ENCODE assay signal across 26 mouse cellular contexts in the genomic region with DNA sequence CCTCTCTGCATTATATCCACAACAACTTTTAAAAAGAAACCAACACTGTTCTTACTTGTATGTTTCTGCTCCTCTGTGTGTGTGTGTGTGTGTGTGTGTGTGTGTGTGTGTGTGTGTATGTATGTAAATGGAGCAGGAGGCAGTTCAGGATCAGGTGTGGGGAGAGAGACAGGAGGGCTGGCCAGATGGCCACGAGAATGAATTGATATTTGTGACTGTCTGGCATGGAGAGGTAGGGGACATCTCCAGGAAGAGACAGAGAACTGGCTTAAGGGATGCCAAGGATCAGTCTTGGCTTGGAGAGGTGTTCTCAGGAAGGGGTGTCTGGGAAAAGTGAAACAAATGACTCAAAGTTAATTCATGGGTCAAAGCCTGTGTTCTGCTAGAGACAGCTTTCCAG.
DNase-seq lines count a peak whose midpoint lies in the region; ATAC-seq lines count a peak whose summit lies in the region.
"Had no signal": no experiment of that assay in that cellular context is flagged by ENCODE, and none has a peak within 500 bp of the region (broad histone marks: within the 10 kb centered on the region; RNA-seq: fewer than 3 reads in every experiment).

No protein-coding gene starts in this region.

- no peaks in the 10 kb centered on the region for H3K36me3 ChIP-seq in hindbrain, embryonic 16.5 days (ENCODE audit: control insufficient read depth, insufficient read depth, low read length)
- no peaks in the 10 kb centered on the region for H3K36me3 ChIP-seq in hindbrain, embryonic 13.5 days
- H3K36me3 ChIP-seq in forebrain, embryonic 10.5 days (replicated peaks) = no peaks in the 10 kb centered on the region
- H3K36me3 ChIP-seq: G1E; heart, embryonic 10.5 days; heart, embryonic 15.5 days; limb, embryonic 12.5 days; liver, embryonic 15.5 days; midbrain, embryonic 12.5 days; neural tube, embryonic 15.5 days had no signal

- peak; percentile 9 for DNase-seq in ZHBTc4 (ENCODE audit: low read depth, low spot score)
- peak; percentile 54 to 68 for DNase-seq in cerebellum, adult 18-20 months
- peak; percentile 64 to 79 for DNase-seq in cerebellum, postnatal 10 days
- DNase-seq in heart, adult 9 months (ENCODE audit: low spot score in 2 of 2) = no peak
- DNase-seq in forebrain, embryonic 10.5 days (ENCODE audit: extremely low spot score, low spot score) = no peak
- DNase-seq: adrenal gland, postnatal 25 days; gastrocnemius, postnatal 14 days; kidney, adult 11 months; layer of hippocampus, adult 9-11 months; lung, embryonic 14.5 days; lung, postnatal 14 days; retina, postnatal 1 day; right cerebral cortex, postnatal 14 days had no signal

- H3K4me1 ChIP-seq in hindbrain, embryonic 16.5 days (ENCODE audit: control insufficient read depth, insufficient read depth, low read depth, low read length) = no peaks in the 10 kb centered on the region
- no peaks in the 10 kb centered on the region for H3K4me1 ChIP-seq in hindbrain, embryonic 13.5 days (replicated peaks)
- no peaks in the 10 kb centered on the region for H3K4me1 ChIP-seq in forebrain, embryonic 10.5 days
- H3K4me1 ChIP-seq: heart, embryonic 10.5 days; heart, embryonic 15.5 days; limb, embryonic 12.5 days; liver, embryonic 15.5 days; midbrain, embryonic 12.5 days; neural tube, embryonic 15.5 days had no signal

- 45% methylated on average over 1 of the region's 1 CpGs for WGBS in hindbrain, embryonic 16.5 days
- 44% methylated on average over 1 of the region's 1 CpGs for WGBS in hindbrain, embryonic 13.5 days
- WGBS in forebrain, embryonic 10.5 days = 63% methylated on average over 1 of the region's 1 CpGs

- H3K27me3 ChIP-seq in hindbrain, embryonic 16.5 days (replicated peaks; ENCODE audit: control insufficient read depth, insufficient read depth, low read length) = no peaks in the 10 kb centered on the region
- H3K27me3 ChIP-seq in hindbrain, embryonic 13.5 days = no peaks in the 10 kb centered on the region
- H3K27me3 ChIP-seq in forebrain, embryonic 10.5 days (ENCODE audit: poor library complexity, severe bottlenecking) = no peaks in the 10 kb centered on the region
- H3K27me3 ChIP-seq: heart, embryonic 15.5 days; limb, embryonic 12.5 days; liver, embryonic 15.5 days; midbrain, embryonic 12.5 days; neural tube, embryonic 15.5 days had no signal

- no peak overlapping the region for H3K4me2 ChIP-seq in hindbrain, embryonic 16.5 days (ENCODE audit: low read length)
- no peak overlapping the region for H3K4me2 ChIP-seq in hindbrain, embryonic 13.5 days
- H3K4me2 ChIP-seq: heart, embryonic 15.5 days; limb, embryonic 12.5 days; liver, embryonic 15.5 days; lung, embryonic 14.5 days; midbrain, embryonic 12.5 days; neural tube, embryonic 15.5 days had no signal

- no peak overlapping the region for H3K27ac ChIP-seq in hindbrain, embryonic 16.5 days (ENCODE audit: low read depth, low read length)
- H3K27ac ChIP-seq in hindbrain, embryonic 13.5 days = no peak overlapping the region
- H3K27ac ChIP-seq in forebrain, embryonic 10.5 days = no peak overlapping the region
- H3K27ac ChIP-seq: heart, embryonic 10.5 days; heart, embryonic 15.5 days; kidney, postnatal 0 days; limb, embryonic 12.5 days; liver, embryonic 15.5 days; midbrain, embryonic 12.5 days; neural tube, embryonic 15.5 days had no signal

- no peak overlapping the region for H3K4me3 ChIP-seq in hindbrain, embryonic 16.5 days (ENCODE audit: low read length)
- H3K4me3 ChIP-seq in hindbrain, embryonic 13.5 days = no peak overlapping the region
- H3K4me3 ChIP-seq in forebrain, embryonic 10.5 days = no peak overlapping the region
- H3K4me3 ChIP-seq: heart, embryonic 10.5 days; heart, embryonic 15.5 days; limb, embryonic 12.5 days; liver, embryonic 15.5 days; midbrain, embryonic 12.5 days; neural tube, embryonic 15.5 days had no signal

- H3K9me3 ChIP-seq in hindbrain, embryonic 16.5 days (ENCODE audit: control insufficient read depth, low read length) = no peaks in the 10 kb centered on the region
- no peaks in the 10 kb centered on the region for H3K9me3 ChIP-seq in hindbrain, embryonic 13.5 days
- no peaks in the 10 kb centered on the region for H3K9me3 ChIP-seq in forebrain, embryonic 10.5 days
- H3K9me3 ChIP-seq: heart, embryonic 10.5 days; heart, embryonic 15.5 days; limb, embryonic 12.5 days; liver, embryonic 15.5 days; midbrain, embryonic 12.5 days; neural tube, embryonic 15.5 days had no signal

- peak; percentile 61; the same call in 1 of the 2 replicates for ATAC-seq in hindbrain, embryonic 16.5 days
- no peak for ATAC-seq in hindbrain, embryonic 13.5 days (ENCODE audit: low FRiP score)
- ATAC-seq in megakaryocyte, adult 5-6 weeks (ENCODE audit: poor library complexity, severe bottlenecking) = no peak
- ATAC-seq: forebrain, embryonic 14.5 days; inflammation-experienced regulatory T-cells, adult 6 months had no signal

- no peak overlapping the region for H3K9ac ChIP-seq in hindbrain, embryonic 16.5 days (ENCODE audit: low read depth, low read length)
- H3K9ac ChIP-seq in hindbrain, embryonic 13.5 days = no peak overlapping the region
- H3K9ac ChIP-seq: heart, embryonic 15.5 days; limb, embryonic 12.5 days; liver, embryonic 15.5 days; lung, embryonic 14.5 days; midbrain, embryonic 12.5 days; neural tube, embryonic 15.5 days had no signal

Comparison
In these comparisons a context has a peak if more than half of its experiments do, and no peak if none do; other contexts are left out.
1. DNase-seq: peak in ZHBTc4 (single experiment), cerebellum, adult 18-20 months (2 of 2) and cerebellum, postnatal 10 days (2 of 2); none in heart, adult 9 months (0 of 2) and forebrain, embryonic 10.5 days (single experiment).